Mouse (Mus musculus): ENCODE measurements at regions not wholly inside any gene's neighbourhood (a gene's known extent, or its start where the extent isn't known, plus 50 kb on each side); places are given as distances from the start of the nearest gene placed in this dataset.

DNA sequence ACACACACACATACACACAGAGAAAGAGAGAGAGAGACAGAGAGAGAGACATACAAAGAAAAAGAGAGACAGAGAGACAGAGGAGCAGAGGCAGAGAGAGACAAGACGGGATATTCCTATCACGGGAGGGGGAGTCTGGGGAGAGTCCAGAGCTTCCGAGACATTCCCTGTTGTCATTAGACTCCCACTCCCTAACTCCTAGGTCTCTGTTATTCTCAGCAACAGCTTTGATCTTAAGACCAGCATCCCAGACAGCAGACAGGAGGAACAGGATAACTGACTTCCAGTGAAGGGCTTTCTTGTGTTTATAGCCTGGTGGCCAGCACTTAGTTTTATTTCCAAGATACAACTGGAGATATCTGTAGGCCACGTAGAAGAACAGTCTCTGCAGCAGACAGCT is 99.6 kb upstream of the Osmr start:
- intact Hi-C loops (cut with DNase I), result no loop called here
- H3K27me3 ChIP-seq (ENCODE audit: control insufficient read depth, insufficient read depth, low read length), result peaks cover 2% of the 10 kb centered on the region; the same call in 1 of the 2 replicates

DNA sequence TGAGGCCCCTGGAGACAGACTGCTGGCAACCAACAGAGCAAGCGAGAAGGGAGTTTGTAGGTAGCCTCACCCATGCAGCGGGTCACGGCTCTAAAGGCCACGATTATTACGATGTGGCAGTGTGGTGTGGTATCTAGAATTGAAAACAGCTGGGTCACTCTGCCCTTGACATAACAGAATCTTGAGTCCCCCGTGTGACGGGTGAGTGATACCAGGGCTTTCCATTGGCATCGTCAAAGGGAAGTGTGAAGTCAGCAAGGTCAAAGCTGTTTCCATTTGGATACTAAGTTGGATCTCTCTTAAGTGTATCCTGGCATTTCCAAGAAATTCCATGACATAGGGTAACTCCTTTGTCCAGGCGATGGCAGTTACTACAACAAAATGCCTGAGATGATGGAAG is 106.7 kb upstream of the Osmr start:
- no peak for DNase-seq
- peaks cover 2% of the 10 kb centered on the region for H3K4me1 ChIP-seq (ENCODE audit: control insufficient read depth, insufficient read depth, low read length)
- WGBS, result 47% methylated on average over 9 of the region's 9 CpGs
- intact Hi-C loops (cut with DNase I), result no loop called here
- peaks cover 2% of the 10 kb centered on the region for H3K27me3 ChIP-seq (ENCODE audit: control insufficient read depth, insufficient read depth, low read length)
- H3K27ac ChIP-seq, result no peak overlapping the region
- H3K36me3 ChIP-seq (ENCODE audit: control insufficient read depth, insufficient read depth, low read length), result no peaks in the 10 kb centered on the region
- H3K4me3 ChIP-seq, result no peak overlapping the region
- H3K79me2 ChIP-seq (replicated peaks; ENCODE audit: control insufficient read depth, insufficient read depth, low read length), result no peaks in the 10 kb centered on the region
- no peak overlapping the region for H3K9ac ChIP-seq (ENCODE audit: low read depth, low read length)
- TF ChIP-seq EP300 (IDR thresholded peaks at IDR 0.05; ENCODE audit: insufficient read depth, low read depth, low read length) (0 out of 2 replicates have a peak, but pooled peaks have one; percentile 17), POLR2A (IDR thresholded peaks at IDR 0.05; ENCODE audit: insufficient read depth, low read depth, low read length) (no peak)

More for the DNA sequence above, 99.6 kb upstream of the Osmr start:
- Histone ChIP-seq H3K27ac (no peak overlapping the region), H3K9ac (ENCODE audit: low read depth, low read length) (no peak overlapping the region), H3K4me3 (no peak overlapping the region), H3K36me3 (ENCODE audit: control insufficient read depth, insufficient read depth, low read length) (no peaks in the 10 kb centered on the region), H3K4me1 (ENCODE audit: control insufficient read depth, insufficient read depth, low read length) (no peaks in the 10 kb centered on the region), H3K79me2 (replicated peaks; ENCODE audit: control insufficient read depth, insufficient read depth, low read length) (no peaks in the 10 kb centered on the region)
- 49% methylated on average over 4 of the region's 4 CpGs for WGBS
- TF ChIP-seq POLR2A (IDR thresholded peaks at IDR 0.05; ENCODE audit: insufficient read depth, low read depth, low read length), result no peak
- no peak for TF ChIP-seq EP300 (IDR thresholded peaks at IDR 0.05; ENCODE audit: insufficient read depth, low read depth, low read length)
- no peak for TF ChIP-seq CTCF (IDR thresholded peaks at IDR 0.05)
- peak in 1 of 2 experiments; percentile 2 for DNase-seq

DNA sequence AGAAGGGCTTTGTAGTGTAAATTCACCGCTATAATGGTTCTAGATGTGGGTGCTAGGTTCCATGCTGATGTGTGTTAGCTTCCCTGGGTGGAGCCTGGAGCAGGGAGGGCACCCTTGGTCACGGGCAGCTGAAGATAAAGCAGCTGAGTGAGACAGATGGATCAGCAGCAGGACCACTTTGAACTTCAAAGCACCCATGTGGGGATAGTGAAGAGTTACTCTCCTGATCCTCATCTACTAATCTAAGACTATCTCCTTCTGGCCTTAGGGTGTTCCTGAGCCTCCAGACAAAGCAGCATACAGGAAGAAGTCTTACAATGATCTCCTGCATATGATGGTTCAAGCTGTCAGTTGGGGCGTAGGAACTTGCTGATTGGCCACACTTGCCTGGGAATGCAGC is 107.1 kb upstream of the Lifr start:
- DNase-seq, result no peak
- WGBS, result 74% methylated on average over 3 of the region's 3 CpGs
- Histone ChIP-seq H3K27ac (no peak overlapping the region), H3K36me3 (ENCODE audit: control insufficient read depth, insufficient read depth, low read length) (no peaks in the 10 kb centered on the region), H3K4me3 (no peak overlapping the region), H3K79me2 (replicated peaks; ENCODE audit: control insufficient read depth, insufficient read depth, low read length) (no peaks in the 10 kb centered on the region), H3K4me1 (ENCODE audit: control insufficient read depth, insufficient read depth, low read length) (peaks cover 2% of the 10 kb centered on the region), H3K9ac (ENCODE audit: low read depth, low read length) (no peak overlapping the region), H3K27me3 (ENCODE audit: control insufficient read depth, insufficient read depth, low read length) (no peaks in the 10 kb centered on the region; the same call in 1 of the 2 replicates)
- intact Hi-C loops (cut with DNase I), result no loop called here
- TF ChIP-seq EP300 (IDR thresholded peaks at IDR 0.05; ENCODE audit: insufficient read depth, low read depth, low read length), result no peak
- no peak for TF ChIP-seq POLR2A (IDR thresholded peaks at IDR 0.05; ENCODE audit: insufficient read depth, low read depth, low read length)
- no peak for TF ChIP-seq CTCF (IDR thresholded peaks at IDR 0.05)

DNA sequence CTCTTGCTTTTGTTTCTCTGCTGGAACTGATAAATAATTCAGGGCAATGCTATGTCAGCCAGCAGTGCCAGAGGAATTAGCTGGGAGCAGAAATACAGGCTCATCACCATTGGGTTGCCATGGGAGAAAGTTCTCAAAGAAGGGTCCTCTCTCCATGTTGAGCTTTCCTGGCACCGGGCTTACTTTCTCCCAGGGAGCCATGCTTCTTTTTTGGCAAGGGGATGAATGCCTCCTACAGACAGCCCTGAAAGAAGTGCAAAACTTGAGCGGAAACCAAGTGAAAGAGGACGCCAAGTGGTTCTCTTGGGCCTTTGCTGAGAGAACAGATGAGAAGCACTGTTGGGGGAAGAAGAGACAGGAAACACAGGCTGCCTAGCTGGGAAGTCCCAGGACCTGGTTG is 102.2 kb upstream of the Lifr start:
- H3K27ac ChIP-seq, result no peak overlapping the region
- peak; percentile 37 to 54 for DNase-seq
- no peak overlapping the region for H3K9ac ChIP-seq (ENCODE audit: low read depth, low read length)
- H3K4me1 ChIP-seq (ENCODE audit: control insufficient read depth, insufficient read depth, low read length), result peaks cover 2% of the 10 kb centered on the region
- intact Hi-C loops (cut with DNase I), result no loop called here
- no peaks in the 10 kb centered on the region for H3K79me2 ChIP-seq (replicated peaks; ENCODE audit: control insufficient read depth, insufficient read depth, low read length)
- TF ChIP-seq POLR2A (IDR thresholded peaks at IDR 0.05; ENCODE audit: insufficient read depth, low read depth, low read length), result no peak
- no peak for TF ChIP-seq CTCF (IDR thresholded peaks at IDR 0.05)
- TF ChIP-seq EP300 (IDR thresholded peaks at IDR 0.05; ENCODE audit: insufficient read depth, low read depth, low read length), result no peak
- no peak overlapping the region for H3K4me3 ChIP-seq
- WGBS, result 77% methylated on average over 3 of the region's 3 CpGs
- H3K27me3 ChIP-seq (ENCODE audit: control insufficient read depth, insufficient read depth, low read length), result no peaks in the 10 kb centered on the region; the same call in 1 of the 2 replicates
- no peaks in the 10 kb centered on the region for H3K36me3 ChIP-seq (ENCODE audit: control insufficient read depth, insufficient read depth, low read length)

DNA sequence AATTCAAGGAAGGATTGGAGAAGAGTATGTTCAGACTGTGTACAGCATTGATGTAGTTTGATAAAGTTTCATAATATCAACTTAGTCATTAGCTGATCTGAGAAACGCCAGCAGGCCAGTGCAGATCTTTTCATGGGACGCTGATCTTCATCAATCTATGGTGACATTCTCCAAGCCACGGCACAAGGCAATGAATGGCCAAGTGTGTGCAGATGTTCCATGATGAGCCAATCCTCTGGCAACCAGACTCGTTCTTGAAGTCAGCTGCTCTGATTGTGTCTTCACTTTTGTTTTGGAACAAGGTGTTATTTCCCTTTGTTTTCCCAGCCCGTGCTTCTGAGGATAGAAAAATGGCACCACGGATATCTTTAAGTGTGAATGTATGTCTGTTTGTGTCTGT is 101.3 kb upstream of the Lifr start:
- no peaks in the 10 kb centered on the region; the same call in 1 of the 2 replicates for H3K27me3 ChIP-seq (ENCODE audit: control insufficient read depth, insufficient read depth, low read length)
- H3K79me2 ChIP-seq (replicated peaks; ENCODE audit: control insufficient read depth, insufficient read depth, low read length), result no peaks in the 10 kb centered on the region
- H3K36me3 ChIP-seq (ENCODE audit: control insufficient read depth, insufficient read depth, low read length), result no peaks in the 10 kb centered on the region
- DNase-seq, result no peak
- 77% methylated on average over 6 of the region's 6 CpGs for whole genome bisulfite sequencing
- TF ChIP-seq CTCF (IDR thresholded peaks at IDR 0.05) (no peak), POLR2A (IDR thresholded peaks at IDR 0.05; ENCODE audit: insufficient read depth, low read depth, low read length) (no peak), EP300 (IDR thresholded peaks at IDR 0.05; ENCODE audit: insufficient read depth, low read depth, low read length) (no peak)
- H3K4me3 ChIP-seq, result no peak overlapping the region
- no peak overlapping the region for H3K27ac ChIP-seq
- H3K9ac ChIP-seq (ENCODE audit: low read depth, low read length), result no peak overlapping the region
- intact Hi-C loops (cut with DNase I), result no loop called here
- peaks cover 2% of the 10 kb centered on the region for H3K4me1 ChIP-seq (ENCODE audit: control insufficient read depth, insufficient read depth, low read length)

DNA sequence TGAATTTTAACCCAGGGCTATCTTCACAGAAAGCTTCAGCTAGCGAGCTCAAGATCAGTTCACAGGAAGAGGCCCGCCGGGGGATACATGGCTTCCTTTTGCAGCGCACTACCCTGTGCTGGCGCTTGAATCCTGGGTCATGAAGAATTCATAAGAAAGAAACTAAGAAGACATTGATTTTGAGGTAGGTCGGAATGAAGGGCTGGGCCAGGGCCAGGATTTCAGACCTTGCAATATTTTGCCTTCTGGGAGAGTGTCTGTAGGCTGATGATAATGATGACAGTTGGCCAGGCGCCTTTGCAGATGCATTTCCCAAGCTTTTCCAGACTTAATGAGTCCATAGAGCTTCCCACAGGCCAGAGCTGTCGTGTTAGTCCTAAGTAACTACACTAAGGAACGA is 97.2 kb upstream of the Lifr start:
- Histone ChIP-seq H3K9ac (ENCODE audit: low read depth, low read length) (no peak overlapping the region), H3K27me3 (ENCODE audit: control insufficient read depth, insufficient read depth, low read length) (no peaks in the 10 kb centered on the region), H3K4me3 (no peak overlapping the region), H3K36me3 (ENCODE audit: control insufficient read depth, insufficient read depth, low read length) (no peaks in the 10 kb centered on the region), H3K4me1 (ENCODE audit: control insufficient read depth, insufficient read depth, low read length) (peaks cover 2% of the 10 kb centered on the region), H3K79me2 (replicated peaks; ENCODE audit: control insufficient read depth, insufficient read depth, low read length) (no peaks in the 10 kb centered on the region), H3K27ac (no peak overlapping the region)
- intact Hi-C loops (cut with DNase I), result no loop called here
- 61% methylated on average over 9 of the region's 9 CpGs for WGBS
- DNase-seq, result peak in 1 of 2 experiments; percentile 14
- TF ChIP-seq CTCF (IDR thresholded peaks at IDR 0.05) (no peak), POLR2A (IDR thresholded peaks at IDR 0.05; ENCODE audit: insufficient read depth, low read depth, low read length) (no peak), EP300 (IDR thresholded peaks at IDR 0.05; ENCODE audit: insufficient read depth, low read depth, low read length) (no peak)

Measured in heart, adult 2 months (tissue).